Mouse (Mus musculus) megakaryocyte progenitor cell, adult 5-6 weeks (primary cell): ENCODE data around the gene Tnfaip3. TPM values are rescaled to one million over a fixed set of nuclear protein-coding genes. Genes with fewer than 3 reads are reported as not detected.

ENCODE experiments used
- ATAC-seq: replicated peaks from 2 replicates; pipeline ENCODE4 v1.8.0; 2016; ENCODE audit warnings: mild to moderate bottlenecking, moderate TSS enrichment, inconsistent platforms; ENCODE audit not compliant: poor library complexity
- total RNA-seq, 2 experiments: library from RNA; stranded (forward) in 1 of 2; stranded (reverse) in 1 of 2; fragments of 157-497, 149-512 nt in 1 of 2; fragments of 200-1000 nt in 1 of 2; gene quantifications; 2 replicates each; pipeline versions ENCODE4 v1.2.3 to v1.2.4; 2015 to 2017

The Tnfaip3 gene
- total RNA-seq, 2 experiments from 2014 or later, result 9.1 to 15.4 TPM

- no peak for ATAC-seq
These were observed 1.5 kb upstream of the Tnfaip3 start for GRCm38 (mm10) chr10:19016823-19017471.

GRCm38 (mm10) chr10:19014381-19015256 is 838 bp downstream of the Tnfaip3 start:
- peak; percentile 35 for ATAC-seq

GRCm38 (mm10) chr10:19013351-19013750 is 2.1 kb downstream of the Tnfaip3 start:
- ATAC-seq, result no peak

GRCm38 (mm10) chr10:19012616-19013015 is 2.8 kb downstream of the Tnfaip3 start:
- ATAC-seq, result no peak

GRCm38 (mm10) chr10:19011832-19012440 is 3.5 kb downstream of the Tnfaip3 start:
- ATAC-seq, result no peak

GRCm38 (mm10) chr10:19010414-19010813 is 5.0 kb downstream of the Tnfaip3 start:
- ATAC-seq, result no peak

- peak; percentile 76 for ATAC-seq
These were observed 6.2 kb downstream of the Tnfaip3 start for GRCm38 (mm10) chr10:19009186-19009672.

- no peak for ATAC-seq
These were observed 6.9 kb downstream of the Tnfaip3 start for GRCm38 (mm10) chr10:19008607-19008940.

GRCm38 (mm10) chr10:19007897-19008606 is 7.4 kb downstream of the Tnfaip3 start:
- ATAC-seq, result no peak

- no peak for ATAC-seq
These were observed 13.2 kb downstream of the Tnfaip3 start for GRCm38 (mm10) chr10:19002091-19002785.

- peak; percentile 77 for ATAC-seq
These were observed 16.0 kb downstream of the Tnfaip3 start for GRCm38 (mm10) chr10:18999427-18999826.

- ATAC-seq, result no peak
These were observed 19.1 kb downstream of the Tnfaip3 start for GRCm38 (mm10) chr10:18996331-18996730.

GRCm38 (mm10) chr10:18995465-18996261 is 19.8 kb downstream of the Tnfaip3 start:
- no peak for ATAC-seq

- ATAC-seq, result no peak
These were observed 22.5 kb downstream of the Tnfaip3 start for GRCm38 (mm10) chr10:18992971-18993370.

- no peak for ATAC-seq
These were observed 24.4 kb downstream of the Tnfaip3 start for GRCm38 (mm10) chr10:18991057-18991456.

- ATAC-seq, result no peak
These were observed 27.6 kb downstream of the Tnfaip3 start for GRCm38 (mm10) chr10:18987907-18988199.

GRCm38 (mm10) chr10:18987046-18987906 is 28.2 kb downstream of the Tnfaip3 start:
- no peak for ATAC-seq

GRCm38 (mm10) chr10:18985516-18985915 is 29.9 kb downstream of the Tnfaip3 start:
- no peak for ATAC-seq

- no peak for ATAC-seq
These were observed 31.9 kb downstream of the Tnfaip3 start for GRCm38 (mm10) chr10:18983514-18983913.
